Comparison of ENCODE assay signal across 8 mouse cellular contexts in genomic region chr9:67045306-67045675, GRCm38 (mm10). TPM values are rescaled to one million over a fixed set of nuclear protein-coding genes. Genes with fewer than 3 reads are reported as not detected.
A peak's percentile ranks its signal among the peaks of the same experiment; 100 is the strongest.
DNase-seq lines count a peak whose midpoint lies in the region; ATAC-seq and TF ChIP-seq lines count a peak whose summit lies in the region.

No protein-coding gene starts in this region.

- H3K79me2 ChIP-seq in MEL (ENCODE audit: control insufficient read depth, insufficient read depth, low read length, poor library complexity), result peaks cover 27% of the 10 kb centered on the region

- no peak for TF ChIP-seq POLR2A in MEL (IDR thresholded peaks at IDR 0.05; ENCODE audit: control insufficient read depth in 1 of 2, insufficient read depth in 1 of 2, low read depth in 1 of 2, low read length in 2 of 2, poor library complexity in 1 of 2)

- whole genome bisulfite sequencing in forebrain, embryonic 10.5 days, result 37% methylated on average over 4 of the region's 4 CpGs
- 34% methylated on average over 4 of the region's 4 CpGs for WGBS in forebrain, embryonic 14.5 days
- WGBS in limb, embryonic 13.5 days, result 32% methylated on average over 4 of the region's 4 CpGs
- 44% methylated on average over 4 of the region's 4 CpGs for WGBS in hindbrain, embryonic 12.5 days

- no peak for TF ChIP-seq CTCF in layer of hippocampus, adult 2 months (conservative IDR thresholded peaks at IDR 0.05)
- TF ChIP-seq CTCF in MEL (IDR thresholded peaks at IDR 0.05 in 2 of 3, conservative IDR thresholded peaks at IDR 0.05 in 1 of 3; ENCODE audit: control insufficient read depth in 1 of 3, insufficient read depth in 1 of 3, low read depth in 2 of 3, low read length in 3 of 3, poor library complexity in 1 of 3, severe bottlenecking in 1 of 3), result no peak

- peak in 1 of 2 experiments; percentile 21; a peak in 2 of 4 replicates for TF ChIP-seq EP300 in MEL (IDR thresholded peaks at IDR 0.05; ENCODE audit: low read depth in 1 of 2, low read length in 2 of 2)

- peaks cover 36% of the 10 kb centered on the region for H3K27me3 ChIP-seq in forebrain, embryonic 10.5 days (ENCODE audit: poor library complexity, severe bottlenecking)
- peaks cover 32% of the 10 kb centered on the region for H3K27me3 ChIP-seq in forebrain, embryonic 14.5 days (replicated peaks; ENCODE audit: control insufficient read depth, insufficient read depth, low read length)
- H3K27me3 ChIP-seq in MEL (ENCODE audit: control insufficient read depth in 1 of 2, insufficient read depth in 2 of 2, low read length in 2 of 2), result no peaks in the 10 kb centered on the region
- H3K27me3 ChIP-seq in limb, embryonic 13.5 days, result peaks cover 13% of the 10 kb centered on the region
- peaks cover 41% of the 10 kb centered on the region for H3K27me3 ChIP-seq in hindbrain, embryonic 12.5 days

- H3K9me3 ChIP-seq in forebrain, embryonic 10.5 days, result no peaks in the 10 kb centered on the region
- no peaks in the 10 kb centered on the region for H3K9me3 ChIP-seq in forebrain, embryonic 14.5 days (replicated peaks; ENCODE audit: control insufficient read depth, low read length)
- H3K9me3 ChIP-seq in MEL (replicated peaks; ENCODE audit: insufficient read depth, low read length), result no peaks in the 10 kb centered on the region
- no peaks in the 10 kb centered on the region for H3K9me3 ChIP-seq in limb, embryonic 13.5 days
- H3K9me3 ChIP-seq in hindbrain, embryonic 12.5 days (replicated peaks), result no peaks in the 10 kb centered on the region

- no peak for DNase-seq in forebrain, embryonic 10.5 days (ENCODE audit: extremely low spot score, low spot score)
- DNase-seq in forebrain, embryonic 14.5 days (ENCODE audit: low spot score), result no peak
- no peak for DNase-seq in layer of hippocampus, adult 2 months (ENCODE audit: low spot score in 2 of 2)
- no peak for DNase-seq in layer of hippocampus, adult 9-11 months
- peak; percentile 46 for DNase-seq in MEL (ENCODE audit: low read depth, low spot score)
- DNase-seq in right cerebral cortex, adult 2 months (ENCODE audit: low spot score in 2 of 2), result no peak

- peak overlapping the region; percentile 76; the same call in 1 of the 2 replicates for H3K4me3 ChIP-seq in forebrain, embryonic 10.5 days
- H3K4me3 ChIP-seq in forebrain, embryonic 14.5 days (ENCODE audit: low read depth, low read length), result no peak overlapping the region
- no peak overlapping the region; the same call in 1 of the 2 replicates for H3K4me3 ChIP-seq in layer of hippocampus, adult 2 months
- H3K4me3 ChIP-seq in MEL (ENCODE audit: control insufficient read depth in 1 of 2, insufficient read depth in 1 of 2, low read depth in 2 of 2, low read length in 2 of 2), result peak overlapping the region in 1 of 2 experiments; percentile 46; a peak in 2 of 4 replicates
- H3K4me3 ChIP-seq in limb, embryonic 13.5 days, result peak overlapping the region; percentile 16; the same call in 1 of the 2 replicates
- no peak overlapping the region for H3K4me3 ChIP-seq in hindbrain, embryonic 12.5 days

- H3K9ac ChIP-seq in forebrain, embryonic 14.5 days (ENCODE audit: low read length), result no peak overlapping the region
- no peak overlapping the region for H3K9ac ChIP-seq in MEL (ENCODE audit: control insufficient read depth, low read depth, low read length, poor library complexity, severe bottlenecking)
- no peak overlapping the region for H3K9ac ChIP-seq in limb, embryonic 13.5 days
- H3K9ac ChIP-seq in hindbrain, embryonic 12.5 days, result no peak overlapping the region

- no peak for ATAC-seq in forebrain, embryonic 14.5 days
- no peak for ATAC-seq in limb, embryonic 13.5 days (ENCODE audit: low FRiP score, low read depth)
- no peak for ATAC-seq in hindbrain, embryonic 12.5 days (ENCODE audit: low FRiP score)

- H3K4me2 ChIP-seq in forebrain, embryonic 14.5 days (ENCODE audit: low read length), result no peak overlapping the region
- peak overlapping the region; percentile 86 for H3K4me2 ChIP-seq in limb, embryonic 13.5 days (replicated peaks)
- no peak overlapping the region for H3K4me2 ChIP-seq in hindbrain, embryonic 12.5 days (replicated peaks)

- TF ChIP-seq RAD21 in MEL (IDR thresholded peaks at IDR 0.05; ENCODE audit: low read depth, low read length), result no peak

- H3K4me1 ChIP-seq in forebrain, embryonic 10.5 days, result peaks cover 94% of the 10 kb centered on the region
- peaks cover 36% of the 10 kb centered on the region for H3K4me1 ChIP-seq in forebrain, embryonic 14.5 days (ENCODE audit: control insufficient read depth, insufficient read depth, low read length)
- peaks cover 9 to 23% of the 10 kb centered on the region in 2 experiments for H3K4me1 ChIP-seq in MEL (ENCODE audit: control insufficient read depth in 1 of 2, insufficient read depth in 2 of 2, low read length in 2 of 2)
- H3K4me1 ChIP-seq in limb, embryonic 13.5 days, result peaks cover 73% of the 10 kb centered on the region
- H3K4me1 ChIP-seq in hindbrain, embryonic 12.5 days, result peaks cover 55% of the 10 kb centered on the region

- H3K36me3 ChIP-seq in forebrain, embryonic 10.5 days (replicated peaks), result no peaks in the 10 kb centered on the region
- H3K36me3 ChIP-seq in forebrain, embryonic 14.5 days (ENCODE audit: control insufficient read depth, insufficient read depth, low read length), result no peaks in the 10 kb centered on the region
- peaks cover 0 to 27% of the 10 kb centered on the region in 2 experiments; a peak in 2 of 4 replicates for H3K36me3 ChIP-seq in MEL (ENCODE audit: control insufficient read depth in 1 of 2, insufficient read depth in 2 of 2, low read length in 2 of 2)
- H3K36me3 ChIP-seq in limb, embryonic 13.5 days, result 0 out of 2 replicates have a peak, but pooled peaks cover 5% of the 10 kb centered on the region
- H3K36me3 ChIP-seq in hindbrain, embryonic 12.5 days, result no peaks in the 10 kb centered on the region

- H3K27ac ChIP-seq in forebrain, embryonic 10.5 days, result peak overlapping the region; percentile 89
- no peak overlapping the region for H3K27ac ChIP-seq in forebrain, embryonic 14.5 days (ENCODE audit: low read depth, low read length)
- peak overlapping the region; percentile 68 for H3K27ac ChIP-seq in layer of hippocampus, adult 2 months
- H3K27ac ChIP-seq in MEL (ENCODE audit: control insufficient read depth, low read depth, low read length), result no peak overlapping the region
- H3K27ac ChIP-seq in limb, embryonic 13.5 days, result no peak overlapping the region; the same call in 1 of the 2 replicates
- no peak overlapping the region for H3K27ac ChIP-seq in hindbrain, embryonic 12.5 days

TF ChIP-seq in MEL, 35 proteins besides CTCF, POLR2A, EP300 and RAD21:
- TF ChIP-seq GATA1 (IDR thresholded peaks at IDR 0.05; ENCODE audit: low read depth, low read length), result peak; percentile 39; the same call in 1 of the 2 replicates
- 0 out of 2 replicates have a peak, but pooled peaks have one; percentile 19 for TF ChIP-seq ETS1 (IDR thresholded peaks at IDR 0.05; ENCODE audit: low read depth, low read length)
- TF ChIP-seq NELFE (IDR thresholded peaks at IDR 0.05; ENCODE audit: low read depth, low read length), result no peak

RNA-seq across cellular contexts. Expression of gene Tpm1, which starts 3.9 kb away (rescaled TPM):
- polyA plus RNA-seq in forebrain, embryonic 10.5 days (2016; fragmentation: Nextera tagmentation; extraction: Ambion mirVana), result 334 and 342 TPM in 2 replicates
- polyA plus RNA-seq in forebrain, embryonic 14.5 days (2014; fragmentation: Nextera tagmentation; extraction: Ambion mirVana), result 104 and 126 TPM in 2 replicates
- 100 to 1,000 TPM; 213 to 215 TPM for total RNA-seq in layer of hippocampus, adult 2 months (2021)
- total RNA-seq in MEL (2012; rRNA removed), result 38.2 and 56.5 TPM in 2 replicates
- polyA plus RNA-seq in MEL (2012; ENCODE audit: insufficient read depth in 1 of 2, insufficient read length in 2 of 2, low read depth in 1 of 2, low replicate concordance in 2 of 2, missing spikeins in 1 of 2), result 100 to 1,000 TPM in 1 of 2 experiments, not detected in 1; 113 TPM
- polyA plus RNA-seq in limb, embryonic 13.5 days (2015; fragmentation: Nextera tagmentation; extraction: Ambion mirVana), result 775 and 786 TPM in 2 replicates
- polyA plus RNA-seq in hindbrain, embryonic 12.5 days (2016; fragmentation: Nextera tagmentation; extraction: Ambion mirVana), result 396 and 527 TPM in 2 replicates

Comparison
In these comparisons a context has a peak if more than half of its experiments do, and no peak if none do; other contexts are left out.
1. H3K27ac ChIP-seq: peak in forebrain, embryonic 10.5 days (single experiment) and layer of hippocampus, adult 2 months (single experiment); none in forebrain, embryonic 14.5 days (single experiment), MEL (single experiment), limb, embryonic 13.5 days (single experiment) and hindbrain, embryonic 12.5 days (single experiment).
2. H3K4me3 ChIP-seq: peak in forebrain, embryonic 10.5 days (single experiment) and limb, embryonic 13.5 days (single experiment); none in forebrain, embryonic 14.5 days (single experiment), layer of hippocampus, adult 2 months (single experiment) and hindbrain, embryonic 12.5 days (single experiment).